In the genomic region with DNA sequence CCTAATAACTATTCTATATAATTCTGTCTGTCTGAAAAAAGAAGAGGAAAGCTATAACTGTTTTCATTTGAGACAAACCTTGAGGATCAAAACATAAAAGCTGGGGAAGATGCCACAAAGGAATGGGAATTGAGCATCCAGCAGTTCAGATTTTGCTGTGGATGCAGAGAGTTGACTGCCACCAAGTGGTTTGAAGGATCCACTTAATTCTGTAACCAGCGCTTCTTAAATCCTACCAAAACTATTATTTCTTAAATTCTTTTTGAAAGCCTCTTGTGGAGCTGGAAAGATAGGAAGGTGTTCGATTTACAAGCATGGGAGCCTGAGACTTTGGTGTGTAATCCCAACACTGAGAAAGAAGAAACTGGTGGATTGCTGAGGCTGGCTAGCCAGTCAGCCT, we compare ENCODE assay signal across 9 mouse cellular contexts.
A peak's percentile ranks its signal among the peaks of the same experiment; 100 is the strongest.
DNase-seq lines count a peak whose midpoint lies in the region; TF ChIP-seq lines count a peak whose summit lies in the region.
"Had no signal": no experiment of that assay in that cellular context is flagged by ENCODE, and none has a peak within 500 bp of the region (broad histone marks: within the 10 kb centered on the region; RNA-seq: fewer than 3 reads in every experiment).

No protein-coding gene starts in this region.

- H3K4me1 ChIP-seq in embryonic fibroblast, embryonic 13.5 days (ENCODE audit: control insufficient read depth, insufficient read depth, low read length): peaks cover 8% of the 10 kb centered on the region
- H3K4me1 ChIP-seq: heart, embryonic 10.5 days; liver, embryonic 13.5 days had no signal

- no peak overlapping the region for H3K4me3 ChIP-seq in embryonic fibroblast, embryonic 13.5 days (ENCODE audit: insufficient read depth, low read length)
- H3K4me3 ChIP-seq: heart, embryonic 10.5 days; liver, embryonic 13.5 days had no signal

- intact Hi-C loops in left cerebral cortex, postnatal 14 days (cut with DNase I): loop anchor here (2.0 kb wide), 1 partner anchor 503 kb away; no protein-coding TSS in a partner anchor

- no peak for TF ChIP-seq POLR2A in embryonic fibroblast, embryonic 13.5 days (IDR thresholded peaks at IDR 0.05; ENCODE audit: low read depth, low read length)

- DNase-seq in heart, adult 11 months: peak; percentile 24
- DNase-seq in heart, adult 8-10 months (ENCODE audit: low spot score): no peak
- peak; percentile 53 to 57 for DNase-seq in left cerebral cortex, postnatal 14 days (ENCODE audit: low spot score in 2 of 2)
- no peak for DNase-seq in left cerebral cortex, adult 8-10 months (ENCODE audit: low spot score in 2 of 2)
- DNase-seq in MN1 (ENCODE audit: low spot score): peak; percentile 19
- DNase-seq in ovary, postnatal 14 days (ENCODE audit: low spot score): no peak
- DNase-seq: liver, embryonic 13.5 days had no signal

- H3K27ac ChIP-seq in embryonic fibroblast, embryonic 13.5 days (ENCODE audit: insufficient read depth, low read length): peak overlapping the region; percentile 81
- H3K27ac ChIP-seq: heart, embryonic 10.5 days; liver, embryonic 13.5 days had no signal

- TF ChIP-seq CTCF in embryonic fibroblast, embryonic 13.5 days (IDR thresholded peaks at IDR 0.05; ENCODE audit: borderline replicate concordance, insufficient read depth, low read length): no peak

Comparison
In these comparisons a context has a peak if more than half of its experiments do, and no peak if none do; other contexts are left out.
1. DNase-seq: peak in heart, adult 11 months (single experiment), left cerebral cortex, postnatal 14 days (2 of 2) and MN1 (single experiment); none in heart, adult 8-10 months (single experiment), left cerebral cortex, adult 8-10 months (0 of 2) and ovary, postnatal 14 days (single experiment).